Mouse (Mus musculus) myocyte (in vitro differentiated cells): ENCODE data around the gene Auts2.

Experiments
- E2F4 ChIP-seq: IDR thresholded peaks from one replicate; pipeline ENCODE4 v1.6.1; 2011; ENCODE audit warnings: mild to moderate bottlenecking, control low read depth, moderate library complexity; ENCODE audit not compliant: insufficient read depth
- MAX ChIP-seq: IDR thresholded peaks from one replicate; pipeline ENCODE4 v1.6.1; 2011; ENCODE audit warnings: low read depth, mild to moderate bottlenecking, control low read depth
- MYOD1 ChIP-seq, 3 experiments: IDR thresholded peaks; one replicate each; pipeline ENCODE4 v1.6.1; 2011; ENCODE audit warnings: control low read depth in 2 of 3, low read depth in 2 of 3, mild to moderate bottlenecking in 2 of 3, moderate library complexity in 1 of 3; ENCODE audit not compliant: insufficient read length in 2 of 3, control insufficient read depth in 1 of 3
- MYOG ChIP-seq, 3 experiments: IDR thresholded peaks; one replicate each; pipeline ENCODE4 v1.6.1; 2011; ENCODE audit warnings: control low read depth in 2 of 3, low read depth in 2 of 3, mild to moderate bottlenecking in 2 of 3; ENCODE audit not compliant: insufficient read length in 2 of 3, control insufficient read depth in 1 of 3, insufficient read depth in 1 of 3
- POLR2A ChIP-seq: IDR thresholded peaks from one replicate; pipeline ENCODE4 v1.6.1; 2011; ENCODE audit warnings: low read depth, mild to moderate bottlenecking, control low read depth, moderate library complexity; ENCODE audit not compliant: insufficient read length
- POLR2AphosphoS2 ChIP-seq: IDR thresholded peaks from one replicate; pipeline ENCODE4 v1.6.1; 2011; ENCODE audit warnings: low read depth, control low read depth; ENCODE audit not compliant: insufficient read length
- REST ChIP-seq: IDR thresholded peaks from one replicate; pipeline ENCODE4 v1.6.1; 2011; ENCODE audit warnings: mild to moderate bottlenecking, control low read depth, moderate library complexity; ENCODE audit not compliant: insufficient read depth, insufficient read length
- SRF ChIP-seq: IDR thresholded peaks from one replicate; pipeline ENCODE4 v1.6.1; 2011; ENCODE audit warnings: low read depth; ENCODE audit not compliant: control insufficient read depth, insufficient read length
- TCF12 ChIP-seq: IDR thresholded peaks from one replicate; pipeline ENCODE4 v1.6.1; 2011; ENCODE audit warnings: mild to moderate bottlenecking, control low read depth; ENCODE audit not compliant: poor library complexity, insufficient read depth, severe bottlenecking
- USF1 ChIP-seq: IDR thresholded peaks from one replicate; pipeline ENCODE4 v1.6.1; 2011; ENCODE audit warnings: low read depth, mild to moderate bottlenecking, control low read depth, moderate library complexity

- no peak for TF ChIP-seq POLR2A
- TF ChIP-seq REST = no peak
- no peak for TF ChIP-seq MYOD1 (IDR thresholded peaks at IDR 0.05; ENCODE audit: control insufficient read depth in 1 of 3, insufficient read length in 2 of 3, low read depth in 2 of 3)
- no peak for TF ChIP-seq TCF12
- TF ChIP-seq USF1 = no peak
- no peak for TF ChIP-seq MAX
- no peak for TF ChIP-seq POLR2AphosphoS2
- TF ChIP-seq SRF = no peak
- no peak for TF ChIP-seq E2F4
- no peak for TF ChIP-seq MYOG (IDR thresholded peaks at IDR 0.05; ENCODE audit: control insufficient read depth in 1 of 3, insufficient read depth in 1 of 3, insufficient read length in 2 of 3, low read depth in 2 of 3)
These were observed 598.4 kb downstream of the Auts2 start for GRCm38 (mm10) chr5:131944761-131945160.
